Mouse (Mus musculus): Measurements from ENCODE around the gene Hdac9.

DNA sequence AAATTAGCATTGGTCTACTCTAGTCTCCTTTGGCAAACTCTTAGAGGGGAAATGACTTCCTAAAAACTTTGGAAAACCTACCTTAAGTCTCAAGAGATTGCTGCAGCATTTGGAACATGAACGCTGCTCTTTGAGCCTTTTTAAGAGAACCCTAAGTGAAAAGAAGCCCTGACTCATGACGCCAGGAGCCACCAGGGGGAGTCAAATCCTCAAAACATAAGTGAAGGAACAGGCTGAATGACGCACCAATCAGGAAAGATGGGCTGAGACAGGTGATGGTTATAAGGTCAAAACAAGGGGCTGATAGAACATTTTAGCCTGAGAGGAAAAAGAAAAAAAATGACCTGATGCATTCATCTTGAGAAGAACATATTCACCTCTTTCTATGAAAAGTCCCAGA, 252.1 kb downstream of the Hdac9 start:
- TF ChIP-seq POLR2A (IDR thresholded peaks at IDR 0.05; ENCODE audit: low read depth, low read length) (no peak), CTCF (conservative IDR thresholded peaks at IDR 0.05; ENCODE audit: insufficient read depth, insufficient read length, low read depth, low read length) (peak; percentile 77)
